Mouse (Mus musculus): ENCODE results near the gene Gm10401. TPM values are rescaled to one million over a fixed set of nuclear protein-coding genes. Genes with fewer than 3 reads are reported as not detected.

The Gm10401 gene
- total RNA-seq (2021) = not detected
- long read RNA-seq, experiment 1 = 0 reads
- long read RNA-seq, experiment 2 = 0 reads

DNA sequence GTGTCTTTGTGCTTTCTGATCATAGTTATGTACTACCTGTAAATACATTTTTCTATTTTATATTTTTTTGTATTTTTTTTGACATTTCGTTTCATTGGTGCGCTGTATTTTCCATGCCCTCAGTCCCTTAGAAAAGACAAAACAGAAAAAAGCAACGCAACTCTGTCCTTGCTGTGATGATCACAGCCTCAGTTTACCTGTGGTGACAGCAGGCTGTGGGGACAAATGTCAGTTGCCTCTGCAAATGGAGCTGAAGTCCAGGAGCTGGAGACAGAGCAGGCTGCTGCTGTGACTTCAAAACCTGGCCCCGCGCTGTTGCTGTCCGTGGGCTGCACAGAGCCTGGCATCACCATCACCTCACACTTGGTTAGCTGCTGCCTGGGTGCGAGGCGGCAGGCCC, at the start of gene Gm10401:
Gene Gm10401, minus strand, starts transcription at position 101 of the 400 bp plus-strand sequence.
- DNase-seq = no peak

DNA sequence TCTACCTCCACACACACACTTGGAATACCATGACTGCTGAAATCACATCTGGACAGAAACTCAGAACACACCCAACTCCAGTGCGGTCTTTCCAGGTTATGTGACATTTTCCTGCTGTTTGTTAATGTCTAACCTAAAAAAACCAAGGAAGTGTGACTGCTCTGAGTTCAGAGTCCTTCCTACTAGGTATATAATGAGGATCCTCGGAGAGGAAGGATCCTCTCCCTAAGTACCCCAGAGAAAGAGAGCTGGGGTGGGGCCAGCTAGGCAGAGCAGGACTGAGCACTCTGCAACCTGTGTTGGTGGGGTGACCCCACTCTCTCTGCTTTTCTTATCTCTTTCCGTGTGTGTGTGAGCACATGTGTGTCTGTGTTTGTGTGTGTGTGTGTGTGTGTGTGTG, 49.3 kb upstream of the Gm10401 start:
- no peak for DNase-seq

GRCm38 (mm10) chr5:115146747-115147130, 48.6 kb upstream of the Gm10401 start:
- no peak for DNase-seq

DNA sequence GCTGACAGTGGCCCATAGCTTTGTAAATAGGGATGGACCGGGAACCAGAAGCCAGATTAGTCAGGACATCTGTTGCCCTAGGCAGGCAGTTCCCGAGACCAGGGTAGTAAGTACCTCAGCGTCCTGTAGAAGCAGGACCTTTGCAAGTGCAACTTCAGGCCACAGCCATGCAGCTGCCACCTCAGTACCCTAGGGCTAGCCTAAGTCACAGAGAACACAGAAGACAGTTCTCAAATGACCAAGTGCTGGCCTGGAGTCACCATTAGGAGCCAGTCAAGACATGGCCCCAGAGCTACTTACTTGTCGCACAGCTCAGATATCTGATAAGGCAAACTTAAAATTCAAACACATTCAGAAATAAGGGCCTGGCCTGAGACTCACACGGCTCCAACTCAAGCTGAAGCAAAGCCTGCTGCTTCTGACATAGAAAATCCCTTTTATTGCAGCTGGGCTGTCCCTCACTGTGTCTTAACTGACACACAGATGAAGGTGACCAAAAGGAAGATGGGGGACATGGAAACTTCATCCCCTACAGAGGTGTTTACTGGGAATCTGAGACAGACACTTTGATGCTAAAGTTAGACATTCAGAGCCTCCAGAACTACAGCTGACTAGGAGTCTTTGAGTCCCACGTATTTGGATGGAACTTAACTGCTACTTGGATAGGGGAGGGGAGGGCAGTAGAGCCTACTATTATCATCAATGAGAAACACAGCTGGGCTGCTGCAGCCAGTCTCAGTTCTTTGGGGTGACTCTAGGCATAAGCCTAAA, 48.1 kb upstream of the Gm10401 start:
- DNase-seq = no peak

DNA sequence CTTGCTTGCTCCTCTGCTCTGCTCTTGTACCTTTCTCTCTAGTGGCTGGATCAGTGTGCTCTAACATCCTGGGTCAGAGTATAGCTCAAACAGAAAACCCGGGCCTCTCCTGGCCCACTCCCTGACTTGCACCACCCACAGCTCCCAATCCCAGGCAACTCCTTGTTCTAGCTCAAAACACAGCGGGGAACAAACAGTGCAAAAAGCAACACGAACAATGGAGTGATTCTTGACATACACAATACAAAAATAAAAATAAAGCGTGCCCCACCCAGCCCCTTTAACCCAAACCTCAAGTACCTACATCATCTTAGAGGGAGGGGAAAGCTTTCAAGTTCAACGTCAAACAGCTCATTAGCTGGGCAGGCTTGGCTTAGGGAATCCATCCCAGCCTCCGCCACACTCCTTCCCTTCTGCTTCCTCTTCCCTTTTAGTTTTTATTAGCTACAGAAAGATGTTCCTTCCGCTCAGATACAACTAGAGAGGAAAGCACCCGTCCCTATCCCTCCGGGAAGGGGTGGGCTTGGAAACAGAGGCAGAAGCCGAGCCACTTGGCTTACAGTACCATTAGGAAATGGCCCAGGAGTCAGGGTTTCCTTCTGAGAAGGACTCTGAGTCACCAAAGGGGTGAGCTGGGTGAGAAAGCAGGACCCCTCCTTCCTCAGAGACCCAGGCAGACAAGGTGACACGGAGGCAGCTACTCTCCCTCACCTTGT, 47.3 kb upstream of the Gm10401 start:
- no peak for DNase-seq

- DNase-seq = no peak
These were observed 46.4 kb upstream of the Gm10401 start for GRCm38 (mm10) chr5:115144471-115144870.

DNA sequence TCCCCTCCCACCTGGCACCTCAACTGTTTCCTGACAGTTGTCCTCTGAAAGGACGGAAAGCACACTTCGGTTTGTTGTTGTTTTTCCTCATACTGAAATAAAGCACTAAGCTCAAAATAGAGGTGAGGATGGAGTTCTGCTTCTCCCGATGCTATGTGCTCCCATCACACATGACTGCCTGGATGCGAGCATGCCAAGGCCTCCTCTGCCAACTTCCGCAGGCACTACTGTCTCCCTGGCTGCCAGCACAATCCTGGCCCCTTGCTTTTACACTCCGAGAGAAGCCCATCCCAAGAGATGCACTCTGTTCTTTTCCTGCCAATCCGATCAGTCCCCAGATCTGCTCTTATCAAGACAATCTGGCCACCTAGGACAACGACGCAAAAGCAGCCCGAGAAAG, 45.5 kb upstream of the Gm10401 start:
- no peak for DNase-seq

GRCm38 (mm10) chr5:115142166-115142697, 44.1 kb upstream of the Gm10401 start:
- DNase-seq = no peak

- DNase-seq = no peak
These were observed 42.6 kb upstream of the Gm10401 start for GRCm38 (mm10) chr5:115140726-115141125.

DNA sequence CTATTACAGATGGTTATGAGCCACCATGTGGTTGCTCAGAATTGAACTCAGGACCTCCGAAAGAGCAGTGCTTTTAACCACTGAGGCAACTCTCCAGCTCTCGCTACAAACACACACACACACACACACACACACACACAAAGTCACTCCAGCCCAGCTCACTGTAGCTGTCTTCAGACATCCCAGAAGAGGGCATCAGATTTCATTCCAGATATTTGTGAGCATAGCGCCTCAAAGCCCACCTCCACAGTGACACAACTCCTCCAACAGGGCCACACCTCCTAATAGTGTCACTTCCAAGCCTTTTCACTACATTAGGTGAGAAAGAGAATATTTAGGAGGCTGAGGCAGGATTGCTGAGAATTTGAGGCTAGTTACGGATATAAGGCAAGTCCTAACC, 41.0 kb upstream of the Gm10401 start:
- no peak for DNase-seq

GRCm38 (mm10) chr5:115134234-115135165, 36.4 kb upstream of the Gm10401 start, which contains the start of gene Unc119b:
Unc119b (minus strand) TSS chr5:115134975.
- peak; percentile 93 to 96 for DNase-seq

DNA sequence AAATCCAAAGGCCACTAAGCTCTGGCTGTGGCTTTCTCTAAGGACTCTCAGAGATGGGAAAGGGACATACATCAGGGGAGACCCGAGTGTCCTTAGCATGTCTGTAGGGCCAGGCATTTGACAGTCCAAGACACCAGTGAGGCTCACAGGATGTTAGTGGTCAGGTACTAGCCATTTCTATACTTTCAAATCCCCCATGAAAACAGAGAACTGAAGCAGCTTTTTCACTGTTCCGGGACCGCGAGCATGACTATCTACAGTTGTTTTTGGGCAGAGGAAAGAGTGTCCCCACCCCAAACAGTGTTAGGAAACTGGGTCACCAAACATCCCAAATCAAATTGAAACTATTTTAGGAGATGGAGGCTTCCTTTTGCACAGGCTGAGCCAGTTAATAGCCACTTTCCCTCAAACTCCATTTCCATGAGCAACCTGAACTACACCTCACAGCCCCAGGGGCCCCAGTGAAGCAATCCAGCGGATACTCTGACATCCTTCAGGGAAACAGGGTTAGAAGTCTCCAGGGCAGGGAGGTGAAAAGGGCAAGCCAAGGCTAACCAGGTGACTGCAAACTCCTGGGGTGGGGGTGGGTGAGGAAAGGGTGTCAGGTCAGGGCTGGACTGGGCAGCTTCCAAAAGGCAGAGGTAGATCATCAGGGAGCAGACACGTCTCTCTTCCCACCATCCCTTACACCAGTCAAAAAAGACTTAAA, 35.4 kb upstream of the Gm10401 start:
- no peak for DNase-seq

- DNase-seq = no peak
These were observed 34.4 kb upstream of the Gm10401 start for GRCm38 (mm10) chr5:115132465-115132864.

GRCm38 (mm10) chr5:115129328-115129727, 31.2 kb upstream of the Gm10401 start:
- DNase-seq = no peak

GRCm38 (mm10) chr5:115127421-115128179, 29.5 kb upstream of the Gm10401 start:
- DNase-seq = no peak

DNA sequence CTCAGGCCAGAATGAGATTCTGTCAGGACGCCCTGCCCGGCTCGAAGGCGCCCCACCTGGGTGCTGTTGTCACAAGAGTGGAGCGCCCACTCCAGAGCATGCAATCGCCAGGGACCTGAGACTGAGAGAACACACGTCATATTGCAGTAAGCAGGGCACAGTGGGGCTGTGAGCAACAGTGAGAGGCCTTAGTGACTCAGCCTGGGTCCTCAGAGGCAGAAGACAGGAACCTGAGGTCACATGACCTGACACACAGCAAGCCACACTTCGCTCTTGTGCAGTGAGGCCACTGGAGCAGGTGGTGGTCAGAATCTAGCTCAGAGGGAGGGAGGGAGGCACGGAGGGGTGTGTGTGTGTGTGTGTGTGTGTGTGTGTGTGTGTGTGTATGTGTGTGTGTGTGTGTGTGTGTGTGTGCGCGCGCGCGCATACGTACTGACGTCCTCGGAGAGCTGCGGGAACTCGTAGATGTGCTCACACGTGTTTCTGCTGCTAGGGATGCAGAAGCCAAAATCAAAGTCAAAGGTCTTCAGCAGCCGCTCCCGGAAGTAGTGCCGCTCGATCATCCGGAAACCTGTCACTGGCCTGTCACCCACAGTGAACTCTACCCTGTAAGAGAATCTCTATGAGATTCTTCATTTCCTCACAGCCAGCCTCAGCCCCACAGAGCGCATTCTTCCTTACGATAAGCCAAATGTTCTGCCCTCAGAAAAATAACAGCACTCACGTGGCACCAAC, 28.6 kb upstream of the Gm10401 start:
- DNase-seq = no peak

DNA sequence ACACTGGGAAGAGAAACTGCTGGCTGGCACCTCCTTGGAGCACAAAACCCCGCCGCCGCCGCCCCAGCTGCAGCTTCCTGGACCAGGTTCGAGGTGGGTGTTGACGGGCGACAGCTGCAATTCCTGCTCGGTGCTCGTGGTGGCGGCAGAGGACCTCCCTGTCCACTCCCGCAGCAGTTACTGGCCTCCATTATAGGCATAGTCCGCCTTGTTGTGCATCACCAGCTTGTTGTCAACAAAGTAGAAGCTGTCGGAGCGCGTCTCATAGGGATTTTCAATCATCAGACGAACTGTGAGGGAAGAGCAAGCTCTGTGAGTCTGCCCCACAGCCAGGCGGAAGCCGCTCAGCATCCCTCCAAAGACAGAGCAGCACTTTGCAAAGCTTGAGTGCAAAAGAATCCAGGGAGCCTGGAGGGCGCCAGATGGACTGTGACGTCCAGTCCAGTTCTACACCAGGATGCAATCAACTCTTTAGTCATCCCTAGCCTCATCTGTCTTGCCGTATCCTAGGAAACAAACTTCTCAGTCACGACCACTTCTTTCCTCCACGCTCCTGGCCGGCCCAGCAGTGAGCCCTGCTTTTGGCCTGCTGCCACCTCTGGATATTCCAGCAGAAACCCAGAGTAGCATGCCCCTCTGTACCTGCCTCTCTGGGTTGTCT, 27.2 kb upstream of the Gm10401 start:
- peak; percentile 81 to 88 for DNase-seq

DNA sequence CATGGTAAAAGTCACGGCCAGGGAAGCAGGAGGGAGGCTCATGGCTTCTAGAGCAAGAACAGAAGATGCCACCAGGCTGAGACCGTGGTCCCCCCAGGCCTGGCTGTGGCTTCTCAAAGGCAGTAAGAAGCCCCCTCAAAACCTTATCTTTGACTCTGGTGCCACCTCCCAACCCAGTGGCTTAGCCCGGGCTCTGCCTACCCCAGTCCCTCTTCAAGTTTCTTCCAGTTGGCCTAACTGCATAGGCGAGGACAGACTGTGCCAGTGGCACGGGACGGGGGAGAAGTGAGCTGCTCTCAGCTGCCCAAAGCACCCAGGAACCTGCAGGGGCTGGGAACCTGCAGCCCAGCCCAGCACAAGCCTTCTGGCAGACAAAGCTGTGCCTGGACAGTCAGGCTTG, 26.6 kb upstream of the Gm10401 start:
- no peak for DNase-seq

- DNase-seq = peak; percentile 45 to 58
These were observed 22.9 kb upstream of the Gm10401 start for GRCm38 (mm10) chr5:115120978-115121377.

Measured in adrenal gland, postnatal 36 days (tissue).